Comparison of ENCODE assay signal across 26 mouse cellular contexts in genomic region chr7:80376192-80376591, GRCm38 (mm10). TPM values are rescaled to one million over a fixed set of nuclear protein-coding genes. Genes with fewer than 3 reads are reported as not detected.
DNase-seq lines count a peak whose midpoint lies in the region; ATAC-seq and TF ChIP-seq lines count a peak whose summit lies in the region.
"Had no signal": no experiment of that assay in that cellular context is flagged by ENCODE, and none has a peak within 500 bp of the region (broad histone marks: within the 10 kb centered on the region; RNA-seq: fewer than 3 reads in every experiment).

No protein-coding gene starts in this region.

- H3K4me1 ChIP-seq in forebrain, postnatal 0 days (ENCODE audit: insufficient read depth): no peaks in the 10 kb centered on the region
- H3K4me1 ChIP-seq in forebrain, embryonic 15.5 days: no peaks in the 10 kb centered on the region
- peaks cover 5% of the 10 kb centered on the region for H3K4me1 ChIP-seq in liver, postnatal 0 days (ENCODE audit: insufficient read depth)
- H3K4me1 ChIP-seq in liver, embryonic 11.5 days (replicated peaks; ENCODE audit: control insufficient read depth, insufficient read depth, low read length): peaks cover 9% of the 10 kb centered on the region
- H3K4me1 ChIP-seq in bone marrow, adult 2 months (ENCODE audit: control insufficient read depth, insufficient read depth, low read length): peaks cover 7% of the 10 kb centered on the region
- H3K4me1 ChIP-seq: intestine, embryonic 15.5 days; neural tube, embryonic 12.5 days had no signal

- no peaks in the 10 kb centered on the region for H3K27me3 ChIP-seq in forebrain, postnatal 0 days (ENCODE audit: insufficient read depth, low read length)
- no peaks in the 10 kb centered on the region for H3K27me3 ChIP-seq in forebrain, embryonic 15.5 days
- no peaks in the 10 kb centered on the region for H3K27me3 ChIP-seq in liver, postnatal 0 days (ENCODE audit: insufficient read depth, low read length)
- H3K27me3 ChIP-seq in liver, embryonic 11.5 days (replicated peaks; ENCODE audit: control insufficient read depth, insufficient read depth, low read length): no peaks in the 10 kb centered on the region
- no peaks in the 10 kb centered on the region for H3K27me3 ChIP-seq in myocyte (ENCODE audit: control insufficient read depth, insufficient read depth, insufficient read length)
- H3K27me3 ChIP-seq: CH12.LX; embryonic facial prominence, embryonic 13.5 days; hindbrain, embryonic 13.5 days; intestine, embryonic 15.5 days; neural tube, embryonic 12.5 days; Patski had no signal

- intact Hi-C loops in heart, postnatal 36 days (cut with DNase I): loop anchor here (2.0 to 5.0 kb wide), 2 partner anchors 33 to 234 kb away; partner anchors contain the start of gene Hddc3

- no peaks in the 10 kb centered on the region for H3K36me3 ChIP-seq in forebrain, postnatal 0 days (ENCODE audit: insufficient read depth)
- no peaks in the 10 kb centered on the region for H3K36me3 ChIP-seq in forebrain, embryonic 15.5 days
- H3K36me3 ChIP-seq in liver, postnatal 0 days (replicated peaks; ENCODE audit: insufficient read depth, low read length): peaks cover 32% of the 10 kb centered on the region
- 0 out of 2 replicates have a peak, but pooled peaks cover 3% of the 10 kb centered on the region for H3K36me3 ChIP-seq in liver, embryonic 11.5 days (ENCODE audit: control insufficient read depth, insufficient read depth, low read length)
- no peaks in the 10 kb centered on the region for H3K36me3 ChIP-seq in myocyte (ENCODE audit: control insufficient read depth, insufficient read depth)
- H3K36me3 ChIP-seq: intestine, embryonic 15.5 days; neural tube, embryonic 12.5 days had no signal

- no peaks in the 10 kb centered on the region for H3K9me3 ChIP-seq in forebrain, postnatal 0 days (ENCODE audit: low read length)
- H3K9me3 ChIP-seq in forebrain, embryonic 15.5 days: no peaks in the 10 kb centered on the region
- H3K9me3 ChIP-seq in liver, postnatal 0 days (ENCODE audit: low read length): no peaks in the 10 kb centered on the region
- H3K9me3 ChIP-seq in liver, embryonic 11.5 days (ENCODE audit: control insufficient read depth, low read length): no peaks in the 10 kb centered on the region
- H3K9me3 ChIP-seq: embryonic facial prominence, embryonic 13.5 days; forebrain, embryonic 10.5 days; hindbrain, embryonic 13.5 days; intestine, embryonic 15.5 days; liver, embryonic 13.5 days; neural tube, embryonic 12.5 days had no signal

- H3K27ac ChIP-seq in forebrain, postnatal 0 days (ENCODE audit: low read depth, low read length): no peak overlapping the region
- no peak overlapping the region for H3K27ac ChIP-seq in forebrain, embryonic 15.5 days (replicated peaks)
- H3K27ac ChIP-seq in liver, postnatal 0 days (ENCODE audit: low read depth): 0 out of 2 replicates have a peak overlapping the region, but pooled peaks have one; percentile 32
- H3K27ac ChIP-seq in liver, embryonic 11.5 days (ENCODE audit: low read depth, low read length): no peak overlapping the region
- peak overlapping the region; percentile 2; the same call in 1 of the 2 replicates for H3K27ac ChIP-seq in bone marrow, adult 2 months (ENCODE audit: control insufficient read depth, insufficient read depth, low read depth, low read length, poor library complexity)
- H3K27ac ChIP-seq: embryonic facial prominence, embryonic 13.5 days; forebrain, embryonic 10.5 days; hindbrain, embryonic 13.5 days; intestine, embryonic 15.5 days; kidney, postnatal 0 days; liver, embryonic 13.5 days; neural tube, embryonic 12.5 days had no signal

- peak; percentile 36 for ATAC-seq in forebrain, postnatal 0 days
- no peak for ATAC-seq in forebrain, embryonic 15.5 days (replicated peaks)
- no peak for ATAC-seq in liver, postnatal 0 days
- ATAC-seq in liver, embryonic 11.5 days (replicated peaks; ENCODE audit: low FRiP score): no peak
- ATAC-seq: forebrain, embryonic 16.5 days; intestine, embryonic 15.5 days had no signal

- DNase-seq in forebrain, postnatal 0 days: no peak
- DNase-seq in liver, postnatal 0 days: no peak
- DNase-seq in liver, embryonic 11.5 days (ENCODE audit: low spot score): no peak
- DNase-seq in heart, postnatal 36 days: no peak
- DNase-seq: adrenal gland, postnatal 14 days; cerebellum, adult 18-20 months; gastrocnemius, postnatal 14 days; heart, postnatal 14 days; kidney, adult 8-10 months; layer of hippocampus, postnatal 36 days; left cerebral cortex, postnatal 4 days; liver, embryonic 13.5 days; lung, adult 2 months; lung, postnatal 10 days had no signal

- no peak overlapping the region for H3ac ChIP-seq in myocyte (ENCODE audit: control insufficient read depth, insufficient read length)

- H3K9ac ChIP-seq in forebrain, postnatal 0 days: no peak overlapping the region
- no peak overlapping the region for H3K9ac ChIP-seq in forebrain, embryonic 15.5 days (replicated peaks)
- no peak overlapping the region for H3K9ac ChIP-seq in liver, postnatal 0 days (replicated peaks)
- H3K9ac ChIP-seq in liver, embryonic 11.5 days (ENCODE audit: low read depth, low read length): no peak overlapping the region
- H3K9ac ChIP-seq: embryonic facial prominence, embryonic 13.5 days; hindbrain, embryonic 13.5 days; intestine, embryonic 15.5 days; liver, embryonic 13.5 days; neural tube, embryonic 12.5 days had no signal

- 67% methylated on average over 10 of the region's 10 CpGs for WGBS in forebrain, postnatal 0 days
- WGBS in forebrain, embryonic 15.5 days: 74% methylated on average over 10 of the region's 10 CpGs
- 80% methylated on average over 10 of the region's 10 CpGs for WGBS in liver, postnatal 0 days (ENCODE audit: insufficient replicate concordance)
- WGBS in liver, embryonic 11.5 days: 83% methylated on average over 10 of the region's 10 CpGs
- WGBS in bone marrow, adult 2 months: 66% methylated on average over 10 of the region's 10 CpGs

- H3K4me3 ChIP-seq in forebrain, postnatal 0 days (ENCODE audit: low read depth, low read length): no peak overlapping the region
- no peak overlapping the region for H3K4me3 ChIP-seq in forebrain, embryonic 15.5 days
- H3K4me3 ChIP-seq in liver, postnatal 0 days (ENCODE audit: low read depth, low read length): no peak overlapping the region
- no peak overlapping the region for H3K4me3 ChIP-seq in liver, embryonic 11.5 days (ENCODE audit: low read depth, low read length)
- H3K4me3 ChIP-seq in bone marrow, adult 2 months (replicated peaks; ENCODE audit: control insufficient read depth, low read depth, low read length): no peak overlapping the region
- H3K4me3 ChIP-seq in myocyte: no peak overlapping the region
- H3K4me3 ChIP-seq: embryonic facial prominence, embryonic 13.5 days; forebrain, embryonic 10.5 days; hindbrain, embryonic 13.5 days; intestine, embryonic 15.5 days; liver, embryonic 13.5 days; neural tube, embryonic 12.5 days had no signal

- TF ChIP-seq POLR2A in bone marrow, adult 2 months (IDR thresholded peaks at IDR 0.05; ENCODE audit: borderline replicate concordance, control insufficient read depth, low read depth, low read length): no peak
- TF ChIP-seq POLR2A in myocyte (IDR thresholded peaks at IDR 0.05; ENCODE audit: insufficient read length, low read depth): no peak

- TF ChIP-seq EP300 in liver, postnatal 0 days (IDR thresholded peaks at IDR 0.05; ENCODE audit: low read depth): no peak

- TF ChIP-seq CTCF in forebrain, postnatal 0 days (IDR thresholded peaks at IDR 0.05; ENCODE audit: low read depth): no peak
- no peak for TF ChIP-seq CTCF in liver, postnatal 0 days (IDR thresholded peaks at IDR 0.05; ENCODE audit: low read depth)
- TF ChIP-seq CTCF in bone marrow, adult 2 months (IDR thresholded peaks at IDR 0.05; ENCODE audit: control insufficient read depth, insufficient read depth, low read length): no peak

- H3K4me2 ChIP-seq in forebrain, postnatal 0 days (ENCODE audit: low read depth): no peak overlapping the region
- no peak overlapping the region for H3K4me2 ChIP-seq in forebrain, embryonic 15.5 days (replicated peaks)
- H3K4me2 ChIP-seq in liver, postnatal 0 days (ENCODE audit: low read depth, low read length): no peak overlapping the region
- H3K4me2 ChIP-seq in liver, embryonic 11.5 days: no peak overlapping the region
- H3K4me2 ChIP-seq in myocyte (ENCODE audit: low read depth): peak overlapping the region; percentile 71
- H3K4me2 ChIP-seq: embryonic facial prominence, embryonic 13.5 days; hindbrain, embryonic 13.5 days; intestine, embryonic 15.5 days; liver, embryonic 13.5 days; neural tube, embryonic 12.5 days had no signal

- H3K79me2 ChIP-seq in myocyte (ENCODE audit: control insufficient read depth, insufficient read depth): no peaks in the 10 kb centered on the region

RNA-seq across cellular contexts. Expression of gene Man2a2, which starts 5.0 kb away (rescaled TPM):
- total RNA-seq in forebrain, postnatal 0 days (2014; rRNA removed): 49.4 and 54.8 TPM in 2 replicates
- polyA plus RNA-seq in forebrain, postnatal 0 days (2015; fragmentation: Nextera tagmentation; extraction: Ambion mirVana): 6.5 and 12.0 TPM in 2 replicates
- 19.2 and 20.3 TPM in 2 replicates for polyA plus RNA-seq in forebrain, embryonic 15.5 days (2015; fragmentation: Nextera tagmentation; extraction: Ambion mirVana)
- 2.1 and 2.2 TPM in 2 replicates for polyA plus RNA-seq in liver, postnatal 0 days (2015; fragmentation: Nextera tagmentation; extraction: Ambion mirVana)
- polyA plus RNA-seq in liver, embryonic 11.5 days (2014; fragmentation: Nextera tagmentation; extraction: Ambion mirVana): 9.4 and 12.4 TPM in 2 replicates
- polyA plus RNA-seq in bone marrow, adult 2 months (2011; ENCODE audit: insufficient read depth, insufficient read length, low replicate concordance, missing spikeins): 25.1 and 40.0 TPM in 2 replicates
- polyA plus RNA-seq in myocyte (2012; fragmentation: generic; extraction: Trizol): 35.7 TPM
- total RNA-seq in heart, postnatal 36 days (2021): 10 to 100 TPM; 60.0 to 62.9 TPM

RNA-seq across cellular contexts. Expression of gene Fes, which starts 11.6 kb away (rescaled TPM):
- total RNA-seq in forebrain, postnatal 0 days (2014; rRNA removed): 4.5 and 6.4 TPM in 2 replicates
- polyA plus RNA-seq in forebrain, postnatal 0 days (2015; fragmentation: Nextera tagmentation; extraction: Ambion mirVana): 2.5 and 2.8 TPM in 2 replicates
- polyA plus RNA-seq in forebrain, embryonic 15.5 days (2015; fragmentation: Nextera tagmentation; extraction: Ambion mirVana): 2.6 and 3.3 TPM in 2 replicates
- polyA plus RNA-seq in liver, postnatal 0 days (2015; fragmentation: Nextera tagmentation; extraction: Ambion mirVana): 16.3 and 16.8 TPM in 2 replicates
- 15.2 and 16.4 TPM in 2 replicates for polyA plus RNA-seq in liver, embryonic 11.5 days (2014; fragmentation: Nextera tagmentation; extraction: Ambion mirVana)
- polyA plus RNA-seq in bone marrow, adult 2 months (2011; ENCODE audit: insufficient read depth, insufficient read length, low replicate concordance, missing spikeins): 143 and 311 TPM in 2 replicates
- polyA plus RNA-seq in myocyte (2012; fragmentation: generic; extraction: Trizol): 0.54 TPM
- 10 to 100 TPM in 1 of 2 experiments, 1 to 10 TPM in 1; 6.9 to 16.0 TPM for total RNA-seq in heart, postnatal 36 days (2021)

RNA-seq across cellular contexts. Expression of gene Furin, which starts 29.0 kb away (rescaled TPM):
- total RNA-seq in forebrain, postnatal 0 days (2014; rRNA removed): 16.9 and 21.8 TPM in 2 replicates
- 6.8 and 7.7 TPM in 2 replicates for polyA plus RNA-seq in forebrain, postnatal 0 days (2015; fragmentation: Nextera tagmentation; extraction: Ambion mirVana)
- 4.8 and 4.9 TPM in 2 replicates for polyA plus RNA-seq in forebrain, embryonic 15.5 days (2015; fragmentation: Nextera tagmentation; extraction: Ambion mirVana)
- polyA plus RNA-seq in liver, postnatal 0 days (2015; fragmentation: Nextera tagmentation; extraction: Ambion mirVana): 17.7 and 18.0 TPM in 2 replicates
- 8.3 and 10.4 TPM in 2 replicates for polyA plus RNA-seq in liver, embryonic 11.5 days (2014; fragmentation: Nextera tagmentation; extraction: Ambion mirVana)
- polyA plus RNA-seq in bone marrow, adult 2 months (2011; ENCODE audit: insufficient read depth, insufficient read length, low replicate concordance, missing spikeins): 22.2 and 31.0 TPM in 2 replicates
- 64.1 TPM for polyA plus RNA-seq in myocyte (2012; fragmentation: generic; extraction: Trizol)
- total RNA-seq in heart, postnatal 36 days (2021): 100 to 1,000 TPM; 111 to 120 TPM

RNA-seq across cellular contexts. Expression of gene Hddc3, which starts 33.3 kb away (rescaled TPM):
- 33.2 and 44.4 TPM in 2 replicates for total RNA-seq in forebrain, postnatal 0 days (2014; rRNA removed)
- polyA plus RNA-seq in forebrain, postnatal 0 days (2015; fragmentation: Nextera tagmentation; extraction: Ambion mirVana): 14.6 and 16.7 TPM in 2 replicates
- polyA plus RNA-seq in forebrain, embryonic 15.5 days (2015; fragmentation: Nextera tagmentation; extraction: Ambion mirVana): 23.0 and 25.4 TPM in 2 replicates
- 3.1 TPM in 2 replicates for polyA plus RNA-seq in liver, postnatal 0 days (2015; fragmentation: Nextera tagmentation; extraction: Ambion mirVana)
- 9.7 and 10.5 TPM in 2 replicates for polyA plus RNA-seq in liver, embryonic 11.5 days (2014; fragmentation: Nextera tagmentation; extraction: Ambion mirVana)
- 5.0 and 16.2 TPM in 2 replicates for polyA plus RNA-seq in bone marrow, adult 2 months (2011; ENCODE audit: insufficient read depth, insufficient read length, low replicate concordance, missing spikeins)
- 83.3 TPM for polyA plus RNA-seq in myocyte (2012; fragmentation: generic; extraction: Trizol)
- 10 to 100 TPM; 36.1 to 36.4 TPM for total RNA-seq in heart, postnatal 36 days (2021)

RNA-seq across cellular contexts. Expression of gene Unc45a, which starts 35.4 kb away (rescaled TPM):
- 49.2 and 69.4 TPM in 2 replicates for total RNA-seq in forebrain, postnatal 0 days (2014; rRNA removed)
- 35.2 and 50.1 TPM in 2 replicates for polyA plus RNA-seq in forebrain, postnatal 0 days (2015; fragmentation: Nextera tagmentation; extraction: Ambion mirVana)
- 48.2 and 54.3 TPM in 2 replicates for polyA plus RNA-seq in forebrain, embryonic 15.5 days (2015; fragmentation: Nextera tagmentation; extraction: Ambion mirVana)
- polyA plus RNA-seq in liver, postnatal 0 days (2015; fragmentation: Nextera tagmentation; extraction: Ambion mirVana): 4.9 and 7.2 TPM in 2 replicates
- polyA plus RNA-seq in liver, embryonic 11.5 days (2014; fragmentation: Nextera tagmentation; extraction: Ambion mirVana): 23.7 and 24.0 TPM in 2 replicates
- 10.8 and 43.9 TPM in 2 replicates for polyA plus RNA-seq in bone marrow, adult 2 months (2011; ENCODE audit: insufficient read depth, insufficient read length, low replicate concordance, missing spikeins)
- 38.4 TPM for polyA plus RNA-seq in myocyte (2012; fragmentation: generic; extraction: Trizol)
- total RNA-seq in heart, postnatal 36 days (2021): 10 to 100 TPM; 15.5 to 16.9 TPM

Comparison
In these comparisons a context has a peak if more than half of its experiments do, and no peak if none do; other contexts are left out.
1. H3K27ac ChIP-seq: peak in liver, postnatal 0 days (single experiment) and bone marrow, adult 2 months (single experiment); none in forebrain, postnatal 0 days (single experiment), forebrain, embryonic 15.5 days (single experiment) and liver, embryonic 11.5 days (single experiment).